Mouse (Mus musculus): ENCODE results near the gene Milr1. TPM values are rescaled to one million over a fixed set of nuclear protein-coding genes. Genes with fewer than 3 reads are reported as not detected.
A peak's percentile ranks its signal among the peaks of the same experiment; 100 is the strongest.

The Milr1 gene
- polyA plus RNA-seq, 1 experiment from 2014 or later = 0.89 TPM

DNA sequence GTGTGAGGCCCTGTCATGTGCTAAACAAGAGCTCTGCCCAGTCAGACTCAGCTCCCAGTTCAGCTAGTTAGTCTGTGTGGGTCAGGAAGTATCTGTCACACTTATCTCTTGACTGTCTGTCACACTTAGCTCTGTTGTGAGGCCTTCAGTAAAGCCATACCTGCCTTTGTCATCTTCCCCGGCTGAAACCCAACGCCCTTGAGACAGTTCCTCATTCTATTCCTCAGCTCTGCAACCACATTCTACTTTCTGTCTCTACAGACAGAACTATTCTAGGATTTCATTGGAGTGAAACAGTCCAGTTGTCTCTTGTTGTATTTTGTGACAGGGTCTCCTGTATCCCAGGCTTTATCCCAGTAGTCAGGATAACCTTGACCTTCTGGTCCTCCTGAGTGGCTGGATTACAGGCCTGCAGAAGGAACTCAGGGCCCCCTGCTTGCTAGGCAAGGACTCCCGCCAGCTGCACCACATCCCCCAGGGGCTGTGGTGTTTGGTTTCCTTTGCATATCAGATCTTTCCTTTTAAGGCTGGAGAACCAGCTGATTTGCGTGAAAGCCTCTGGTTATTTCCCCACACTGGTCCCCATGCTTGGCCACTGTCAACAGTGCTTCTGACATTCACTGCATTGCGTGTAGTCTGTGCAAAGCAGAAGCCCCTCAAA lies 11.2 kb downstream of the Milr1 start:
- Histone ChIP-seq H3K9ac (no peak overlapping the region), H3K4me3 (no peak overlapping the region), H3K27me3 (replicated peaks) (no peaks in the 10 kb centered on the region), H3K4me1 (peaks cover 4% of the 10 kb centered on the region; the same call in 1 of the 2 replicates), H3K36me3 (peaks cover 19% of the 10 kb centered on the region), H3K9me3 (no peaks in the 10 kb centered on the region), H3K4me2 (replicated peaks) (no peak overlapping the region), H3K27ac (no peak overlapping the region)
- WGBS = 64% methylated on average over 5 of the region's 5 CpGs
- ATAC-seq (ENCODE audit: low FRiP score, low read depth) = no peak

- Histone ChIP-seq H3K36me3 (peaks cover 24% of the 10 kb centered on the region), H3K4me1 (peaks cover 4% of the 10 kb centered on the region; the same call in 1 of the 2 replicates), H3K9me3 (peaks cover 3% of the 10 kb centered on the region; the same call in 1 of the 2 replicates), H3K4me3 (no peak overlapping the region), H3K27me3 (replicated peaks) (no peaks in the 10 kb centered on the region), H3K27ac (no peak overlapping the region), H3K4me2 (replicated peaks) (no peak overlapping the region), H3K9ac (no peak overlapping the region)
- 77% methylated on average over 9 of the region's 9 CpGs for WGBS
- no peak for ATAC-seq (ENCODE audit: low FRiP score, low read depth)
Observed at GRCm38 (mm10) chr11:106762800-106763185, 11.8 kb downstream of the Milr1 start.

DNA sequence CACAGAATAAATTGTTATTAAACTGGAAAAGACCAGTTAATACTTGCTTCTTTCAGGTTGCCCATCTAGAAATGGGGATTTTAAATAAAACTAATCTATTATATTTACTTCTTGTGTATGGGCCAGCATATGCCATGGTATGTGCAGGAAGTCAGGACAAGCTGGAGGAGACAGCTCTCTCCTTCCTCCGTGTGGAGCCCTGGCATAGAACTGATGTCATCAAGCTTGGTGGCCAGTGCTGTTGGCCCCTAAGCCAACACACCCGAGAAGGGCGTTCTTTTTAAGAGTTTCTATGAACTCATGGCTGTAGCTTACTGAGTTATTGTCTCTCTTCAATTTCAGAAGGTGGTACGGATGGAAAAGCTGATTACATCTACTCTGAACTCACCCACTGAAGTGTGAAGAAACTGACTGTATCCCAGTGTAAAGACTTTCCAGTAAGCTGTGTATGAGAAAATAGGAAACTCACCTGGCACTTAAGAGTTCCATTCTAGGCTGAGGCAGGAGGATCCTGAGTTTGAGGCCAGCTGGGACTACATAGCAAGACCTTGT lies 15.7 kb downstream of the Milr1 start:
- Histone ChIP-seq H3K4me3 (no peak overlapping the region), H3K9me3 (peaks cover 10% of the 10 kb centered on the region; the same call in 1 of the 2 replicates), H3K36me3 (peaks cover 56% of the 10 kb centered on the region), H3K9ac (no peak overlapping the region), H3K27ac (no peak overlapping the region), H3K4me2 (replicated peaks) (no peak overlapping the region), H3K4me1 (peaks cover 4% of the 10 kb centered on the region; the same call in 1 of the 2 replicates), H3K27me3 (replicated peaks) (no peaks in the 10 kb centered on the region)
- ATAC-seq (ENCODE audit: low FRiP score, low read depth) = no peak
- whole genome bisulfite sequencing = 90% methylated on average over 4 of the region's 4 CpGs

GRCm38 (mm10) chr11:106767516-106767915 lies 16.5 kb downstream of the Milr1 start:
- H3K36me3 ChIP-seq = peaks cover 62% of the 10 kb centered on the region
- WGBS = 91% methylated on average over 4 of the region's 4 CpGs

GRCm38 (mm10) chr11:106770195-106770974 lies 19.4 kb downstream of the Milr1 start:
- H3K9ac ChIP-seq = no peak overlapping the region
- WGBS = 97% methylated on average over 9 of the region's 9 CpGs
- H3K9me3 ChIP-seq = peaks cover 10% of the 10 kb centered on the region; the same call in 1 of the 2 replicates
- H3K27me3 ChIP-seq (replicated peaks) = no peaks in the 10 kb centered on the region
- peaks cover 88% of the 10 kb centered on the region for H3K36me3 ChIP-seq
- no peak for ATAC-seq (ENCODE audit: low FRiP score, low read depth)
- no peak overlapping the region for H3K27ac ChIP-seq
- H3K4me2 ChIP-seq (replicated peaks) = no peak overlapping the region
- no peak overlapping the region for H3K4me3 ChIP-seq
- no peaks in the 10 kb centered on the region for H3K4me1 ChIP-seq

More at GRCm38 (mm10) chr11:106767516-106767915, 16.5 kb downstream of the Milr1 start:
- Histone ChIP-seq H3K4me2 (replicated peaks) (no peak overlapping the region), H3K4me3 (no peak overlapping the region), H3K9me3 (peaks cover 10% of the 10 kb centered on the region; the same call in 1 of the 2 replicates), H3K27me3 (replicated peaks) (no peaks in the 10 kb centered on the region), H3K9ac (no peak overlapping the region), H3K4me1 (peaks cover 1% of the 10 kb centered on the region; the same call in 1 of the 2 replicates), H3K27ac (no peak overlapping the region)
- ATAC-seq (ENCODE audit: low FRiP score, low read depth) = no peak

GRCm38 (mm10) chr11:106773061-106773460 lies 22.0 kb downstream of the Milr1 start:
- H3K27ac ChIP-seq = no peak overlapping the region
- no peak overlapping the region for H3K9ac ChIP-seq
- H3K36me3 ChIP-seq = peaks cover 69% of the 10 kb centered on the region
- WGBS = 90% methylated on average over 9 of the region's 9 CpGs
- H3K9me3 ChIP-seq = 0 out of 2 replicates have a peak, but pooled peaks cover 5% of the 10 kb centered on the region
- no peaks in the 10 kb centered on the region for H3K27me3 ChIP-seq (replicated peaks)
- H3K4me3 ChIP-seq = no peak overlapping the region
- ATAC-seq (ENCODE audit: low FRiP score, low read depth) = no peak
- no peaks in the 10 kb centered on the region for H3K4me1 ChIP-seq
- H3K4me2 ChIP-seq (replicated peaks) = no peak overlapping the region

DNA sequence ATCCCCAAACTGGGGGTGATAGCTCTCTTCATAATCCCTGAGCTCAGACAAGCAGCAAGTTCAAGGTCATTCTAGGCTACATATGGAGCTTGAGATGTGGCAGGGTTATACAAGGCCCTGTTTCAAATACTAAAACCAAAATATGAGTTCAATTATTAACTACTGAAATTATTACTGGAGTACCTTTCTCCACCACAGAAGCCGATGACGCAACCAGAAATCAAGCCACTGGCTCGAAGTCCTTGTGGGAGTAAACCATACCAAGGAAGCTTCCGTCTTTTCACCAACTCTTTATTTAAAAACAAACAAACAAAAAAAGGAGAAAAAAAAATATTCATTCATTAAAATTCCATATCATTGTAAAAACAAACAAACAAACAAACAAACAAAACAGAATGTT lies 25.9 kb downstream of the Milr1 start:
- Histone ChIP-seq H3K4me2 (replicated peaks) (no peak overlapping the region), H3K9me3 (no peaks in the 10 kb centered on the region), H3K27me3 (replicated peaks) (no peaks in the 10 kb centered on the region), H3K4me3 (no peak overlapping the region), H3K27ac (no peak overlapping the region), H3K4me1 (no peaks in the 10 kb centered on the region), H3K36me3 (peaks cover 51% of the 10 kb centered on the region), H3K9ac (no peak overlapping the region)
- 97% methylated on average over 4 of the region's 4 CpGs for WGBS
- no peak for ATAC-seq (ENCODE audit: low FRiP score, low read depth)

DNA sequence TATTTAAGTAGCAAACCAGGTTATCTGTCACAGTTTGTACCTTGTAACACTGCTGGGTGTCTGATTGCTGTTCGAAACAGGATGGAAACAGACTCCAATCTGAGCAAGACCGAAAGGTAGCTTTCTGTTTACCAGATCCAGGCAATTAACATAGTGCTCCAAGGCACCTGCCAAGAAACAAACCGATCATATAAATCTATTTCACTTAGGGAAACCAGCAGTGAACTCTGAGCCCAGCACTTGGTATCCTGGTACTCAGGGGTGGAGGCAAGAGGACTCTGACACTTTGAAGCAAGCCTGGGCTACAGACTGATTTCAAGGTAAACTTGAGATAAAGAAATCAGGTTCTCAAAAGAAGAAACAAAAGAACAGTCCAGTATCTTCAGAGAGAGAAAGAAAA lies 26.4 kb downstream of the Milr1 start:
- WGBS = 91% methylated on average over 3 of the region's 3 CpGs
- Histone ChIP-seq H3K36me3 (peaks cover 51% of the 10 kb centered on the region), H3K4me3 (no peak overlapping the region), H3K4me1 (no peaks in the 10 kb centered on the region), H3K4me2 (replicated peaks) (no peak overlapping the region), H3K9me3 (no peaks in the 10 kb centered on the region), H3K27me3 (replicated peaks) (no peaks in the 10 kb centered on the region), H3K9ac (no peak overlapping the region), H3K27ac (no peak overlapping the region)
- ATAC-seq (ENCODE audit: low FRiP score, low read depth) = no peak

GRCm38 (mm10) chr11:106778132-106778531 lies 27.1 kb downstream of the Milr1 start:
- H3K4me2 ChIP-seq (replicated peaks) = no peak overlapping the region
- no peak overlapping the region for H3K4me3 ChIP-seq
- H3K9me3 ChIP-seq = no peaks in the 10 kb centered on the region
- peaks cover 51% of the 10 kb centered on the region for H3K36me3 ChIP-seq
- ATAC-seq (ENCODE audit: low FRiP score, low read depth) = no peak
- 0 out of 2 replicates have a peak, but pooled peaks cover 2% of the 10 kb centered on the region for H3K4me1 ChIP-seq
- H3K27ac ChIP-seq = no peak overlapping the region
- 93% methylated on average over 7 of the region's 7 CpGs for WGBS
- no peaks in the 10 kb centered on the region for H3K27me3 ChIP-seq (replicated peaks)
- H3K9ac ChIP-seq = no peak overlapping the region

GRCm38 (mm10) chr11:106778589-106779387 lies 27.8 kb downstream of the Milr1 start:
- no peak; the same call in none of the 2 replicates for ATAC-seq (ENCODE audit: low FRiP score, low read depth)
- H3K9ac ChIP-seq = peak overlapping the region; percentile 88

GRCm38 (mm10) chr11:106779388-106780088 lies 28.5 kb downstream of the Milr1 start, which contains the start of gene Polg2:
Gene Polg2, minus strand, starts transcription at chr11:106779537.
- Histone ChIP-seq H3K4me1 (0 out of 2 replicates have a peak, but pooled peaks cover 2% of the 10 kb centered on the region), H3K27ac (peak within 1 kb of the TSS; percentile 86), H3K9ac (peak within 1 kb of the TSS; percentile 88), H3K4me3 (peak within 1 kb of the TSS; percentile 77), H3K9me3 (no peaks in the 10 kb centered on the region), H3K36me3 (peaks cover 51% of the 10 kb centered on the region), H3K4me2 (replicated peaks) (peak within 1 kb of the TSS; percentile 86), H3K27me3 (replicated peaks) (no peaks in the 10 kb centered on the region)
- ATAC-seq (ENCODE audit: low FRiP score, low read depth) = peak; percentile 100
- 2% methylated on average over 30 of the region's 30 CpGs for WGBS

More at GRCm38 (mm10) chr11:106778589-106779387, 27.8 kb downstream of the Milr1 start:
- Histone ChIP-seq H3K4me3 (peak overlapping the region; percentile 77), H3K4me2 (replicated peaks) (peak overlapping the region; percentile 86), H3K4me1 (0 out of 2 replicates have a peak, but pooled peaks cover 2% of the 10 kb centered on the region), H3K27ac (peak overlapping the region; percentile 86), H3K36me3 (peaks cover 51% of the 10 kb centered on the region), H3K27me3 (replicated peaks) (no peaks in the 10 kb centered on the region), H3K9me3 (no peaks in the 10 kb centered on the region)
- WGBS = 3% methylated on average over 39 of the region's 39 CpGs

Measured in neural tube, embryonic 12.5 days (tissue).